Mouse (Mus musculus) MEL (cell line): ENCODE measurements around the gene Sned1. TPM values are rescaled to one million over a fixed set of nuclear protein-coding genes. Genes with fewer than 3 reads are reported as not detected.
A peak's percentile ranks its signal among the peaks of the same experiment; 100 is the strongest.

Experiments
- DNase-seq: peaks from one replicate; pipeline ENCODE4 v3.0.0; 2011; ENCODE audit warnings: low read depth, low spot score
- H3K27ac ChIP-seq: 2 replicates; pipeline ENCODE4 v1.5.1; 2012; ENCODE audit warnings: low read depth, mild to moderate bottlenecking, control low read depth, low read length, moderate library complexity; ENCODE audit not compliant: control insufficient read depth
- H3K27me3 ChIP-seq, 2 experiments: fragments of 150-350 bp in 1 of 2; sonication (generic) in 1 of 2; 2 replicates each; pipeline ENCODE4 v1.6.1; 2012; ENCODE audit warnings: low read length in 2 of 2, mild to moderate bottlenecking in 2 of 2, improper control_type of control experiment in 1 of 2, moderate library complexity in 1 of 2; ENCODE audit not compliant: insufficient read depth in 2 of 2, control insufficient read depth in 1 of 2
- H3K36me3 ChIP-seq, 2 experiments: 2 replicates each; pipeline ENCODE4 v1.6.1; 2012 to 2014; ENCODE audit warnings: low read length in 2 of 2, improper control_type of control experiment in 1 of 2, inconsistent platforms in 1 of 2, mild to moderate bottlenecking in 1 of 2; ENCODE audit not compliant: insufficient read depth in 2 of 2, control insufficient read depth in 1 of 2
- H3K4me1 ChIP-seq, 2 experiments: fragments of 150-350 bp in 1 of 2; sonication (generic) in 1 of 2; 2 replicates each; pipeline ENCODE4 v1.6.1; 2012; ENCODE audit warnings: low read length in 2 of 2, improper control_type of control experiment in 1 of 2, mild to moderate bottlenecking in 1 of 2; ENCODE audit not compliant: insufficient read depth in 2 of 2, control insufficient read depth in 1 of 2
- H3K4me3 ChIP-seq, 2 experiments: fragments of 150-350 bp in 1 of 2; sonication (generic) in 1 of 2; 2 replicates each; pipeline ENCODE4 v1.5.1; 2012; ENCODE audit warnings: low read depth in 2 of 2, low read length in 2 of 2, mild to moderate bottlenecking in 2 of 2, moderate library complexity in 2 of 2, control low read depth in 1 of 2, improper control_type of control experiment in 1 of 2; ENCODE audit not compliant: control insufficient read depth in 1 of 2, insufficient read depth in 1 of 2
- H3K79me2 ChIP-seq: 2 replicates; pipeline ENCODE4 v1.6.1; 2012; ENCODE audit warnings: mild to moderate bottlenecking, low read length, moderate library complexity; ENCODE audit not compliant: control insufficient read depth, poor library complexity, insufficient read depth
- H3K9ac ChIP-seq: 2 replicates; pipeline ENCODE4 v1.6.1; 2012; ENCODE audit warnings: low read depth, mild to moderate bottlenecking, control low read depth, low read length, moderate library complexity; ENCODE audit not compliant: control insufficient read depth, poor library complexity, severe bottlenecking
- H3K9me3 ChIP-seq: fragments of 150-350 bp; sonication (generic); replicated peaks from 2 replicates; pipeline ENCODE4 v1.6.1; 2012; ENCODE audit warnings: mild to moderate bottlenecking, low read length, improper control_type of control experiment, moderate library complexity; ENCODE audit not compliant: insufficient read depth
- BHLHE40 ChIP-seq: IDR thresholded peaks from 2 replicates; pipeline ENCODE4 v1.6.1; 2012; ENCODE audit warnings: low read depth, mild to moderate bottlenecking, inconsistent platforms, low read length, improper control_type of control experiment, borderline replicate concordance
- CTCF ChIP-seq, 3 experiments: IDR thresholded peaks in 2 of 3; conservative IDR thresholded peaks in 1 of 3; 2 replicates each; pipeline ENCODE4 v1.5.1; 2011 to 2012; ENCODE audit warnings: low read length in 3 of 3, low read depth in 2 of 3, mild to moderate bottlenecking in 2 of 3, improper control_type of control experiment in 1 of 3, inconsistent platforms in 1 of 3, mixed read lengths in 1 of 3, moderate library complexity in 1 of 3; ENCODE audit not compliant: control insufficient read depth in 1 of 3, insufficient read depth in 1 of 3, poor library complexity in 1 of 3, severe bottlenecking in 1 of 3
- GABPA ChIP-seq: IDR thresholded peaks from 2 replicates; pipeline ENCODE4 v1.6.1; 2012; ENCODE audit warnings: low read depth, mild to moderate bottlenecking, inconsistent platforms, low read length, improper control_type of control experiment, moderate library complexity
- MAX ChIP-seq: IDR thresholded peaks from 2 replicates; pipeline ENCODE4 v1.6.1; 2011; ENCODE audit warnings: low read length, improper control_type of control experiment
- MYC ChIP-seq: IDR thresholded peaks from 2 replicates; pipeline ENCODE4 v1.6.1; 2011; ENCODE audit warnings: low read depth, mild to moderate bottlenecking, low read length, improper control_type of control experiment, moderate library complexity
- NRF1 ChIP-seq: IDR thresholded peaks from 2 replicates; pipeline ENCODE4 v1.6.1; 2014; ENCODE audit warnings: low read depth, mild to moderate bottlenecking, inconsistent platforms, low read length, improper control_type of control experiment, moderate library complexity; ENCODE audit not compliant: poor library complexity, insufficient read depth, severe bottlenecking
- POLR2AphosphoS2 ChIP-seq: IDR thresholded peaks from 2 replicates; pipeline ENCODE4 v1.6.1; 2011; ENCODE audit warnings: low read length, improper control_type of control experiment
- POLR2AphosphoS5 ChIP-seq: IDR thresholded peaks from 2 replicates; pipeline ENCODE4 v1.6.1; 2012; ENCODE audit warnings: low read depth, borderline replicate concordance, mild to moderate bottlenecking, inconsistent platforms, low read length, moderate library complexity, mixed read lengths
- RAD21 ChIP-seq: IDR thresholded peaks from 2 replicates; pipeline ENCODE4 v1.6.1; 2011; ENCODE audit warnings: mild to moderate bottlenecking, low read depth, low read length, improper control_type of control experiment
- SIN3A ChIP-seq: IDR thresholded peaks from 2 replicates; pipeline ENCODE4 v1.6.1; 2012; ENCODE audit warnings: low read length, improper control_type of control experiment, inconsistent platforms
- TAL1 ChIP-seq: IDR thresholded peaks from 2 replicates; pipeline ENCODE4 v1.6.1; 2012; ENCODE audit warnings: mild to moderate bottlenecking, inconsistent platforms, low read length, moderate library complexity, mixed read lengths
- USF1 ChIP-seq: IDR thresholded peaks from 2 replicates; pipeline ENCODE4 v1.6.1; 2014; ENCODE audit warnings: low read depth, mild to moderate bottlenecking, inconsistent platforms, low read length, improper control_type of control experiment, moderate library complexity
- ZNF384 ChIP-seq: IDR thresholded peaks from 2 replicates; pipeline ENCODE4 v1.6.1; 2012; ENCODE audit warnings: low read depth, mild to moderate bottlenecking, inconsistent platforms, low read length, improper control_type of control experiment
- polyA plus RNA-seq, 2 experiments: library from polyadenylated mRNA; stranded (reverse) in 1 of 2; unstranded in 1 of 2; fragments of >175 nt in 1 of 2; fragments of >200 nt in 1 of 2; gene quantifications; 2 replicates each; pipeline versions ENCODE4 v1.2.1 to v1.2.4; 2012; ENCODE audit warnings: low replicate concordance in 2 of 2, low read depth in 1 of 2; ENCODE audit not compliant: insufficient read length in 2 of 2, insufficient read depth in 1 of 2, missing spikeins in 1 of 2
- total RNA-seq: library from RNA; depleted of rRNA; stranded (reverse); fragments of 300-350 nt; gene quantifications from 2 replicates; pipeline ENCODE4 v1.2.3, GENCODE M21; 2012

Gene Sned1
- total and polyA plus RNA-seq, 3 experiments, result 0.12 to 0.13 TPM; not detected in 1

DNA sequence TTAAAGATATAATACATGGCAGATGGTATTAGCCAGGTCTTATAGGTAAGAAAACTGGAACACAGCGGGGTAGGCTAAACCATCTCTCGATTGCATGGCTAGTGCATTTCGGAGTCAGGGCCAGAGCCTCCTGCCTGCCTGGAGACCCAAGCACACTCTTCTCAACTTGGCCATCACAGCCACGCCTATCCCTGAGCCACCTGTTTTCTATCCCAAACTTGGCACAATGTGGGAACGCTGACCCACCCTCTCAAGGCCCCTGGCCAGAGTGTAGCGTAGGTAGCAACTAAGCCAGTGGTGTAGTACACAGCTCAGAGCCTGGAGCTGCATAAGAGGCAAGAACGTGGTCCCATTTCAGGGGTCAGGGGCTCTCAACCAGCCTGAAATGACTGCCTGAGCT, 20.1 kb downstream of the Sned1 start:
- no peak for DNase-seq
- Histone ChIP-seq H3K4me1 (no peaks in the 10 kb centered on the region), H3K79me2 (no peaks in the 10 kb centered on the region), H3K36me3 (no peaks in the 10 kb centered on the region), H3K27ac (no peak overlapping the region), H3K4me3 (no peak overlapping the region), H3K27me3 (peaks cover 0 to 2% of the 10 kb centered on the region in 2 experiments; a peak in 2 of 4 replicates), H3K9me3 (no peaks in the 10 kb centered on the region), H3K9ac (no peak overlapping the region)
- TF ChIP-seq ZNF384 (no peak), SIN3A (no peak), NRF1 (no peak), GABPA (no peak), BHLHE40 (no peak), RAD21 (no peak), POLR2AphosphoS2 (no peak), MYC (no peak)

DNA sequence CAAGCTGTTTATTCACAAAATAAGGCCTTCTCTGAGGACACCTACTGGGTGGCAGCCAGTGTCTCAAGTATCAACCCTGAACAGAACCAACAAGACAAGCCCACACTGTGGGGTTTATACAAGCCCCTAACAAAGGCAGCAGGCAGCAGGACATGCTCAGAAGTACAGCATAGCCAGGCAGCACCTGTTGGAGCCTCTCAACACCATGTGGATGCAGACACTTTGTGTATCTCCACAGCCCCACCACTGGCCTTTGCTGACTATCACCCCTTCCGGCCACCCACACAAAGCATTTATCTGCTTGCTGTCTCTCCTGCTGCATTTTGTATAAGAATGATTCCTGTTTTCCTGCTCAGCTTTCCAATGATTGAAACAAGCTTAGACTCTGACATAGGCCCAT, 21.9 kb downstream of the Sned1 start:
- Histone ChIP-seq H3K9ac (no peak overlapping the region), H3K36me3 (no peaks in the 10 kb centered on the region), H3K4me3 (no peak overlapping the region), H3K27ac (no peak overlapping the region), H3K27me3 (no peaks in the 10 kb centered on the region; a peak in 1 of 4 replicates), H3K79me2 (no peaks in the 10 kb centered on the region), H3K4me1 (no peaks in the 10 kb centered on the region), H3K9me3 (no peaks in the 10 kb centered on the region)
- no peak for DNase-seq
- TF ChIP-seq POLR2AphosphoS2 (no peak), SIN3A (no peak), TAL1 (no peak), POLR2AphosphoS5 (0 out of 2 replicates have a peak, but pooled peaks have one; percentile 39)

DNA sequence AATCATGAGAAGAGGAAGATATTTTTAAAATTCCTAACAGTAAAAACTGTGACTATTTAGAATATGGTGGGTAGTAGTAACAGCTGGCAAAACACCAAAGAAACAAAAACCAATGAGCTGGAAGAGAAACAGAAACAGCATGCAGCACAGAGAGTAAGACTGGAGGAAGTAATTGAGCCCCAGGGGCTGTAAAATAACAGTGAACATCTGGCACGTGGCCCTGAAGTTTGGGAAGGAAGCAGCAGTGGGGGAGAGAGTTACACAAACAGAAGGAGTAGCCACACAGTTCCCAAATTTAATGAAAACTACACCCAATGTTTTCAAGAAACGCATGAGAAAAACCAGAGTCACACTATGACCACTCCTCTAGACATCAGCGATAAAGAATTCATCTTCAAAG, 31.6 kb downstream of the Sned1 start:
- Histone ChIP-seq H3K36me3 (no peaks in the 10 kb centered on the region; a peak in 1 of 4 replicates), H3K27ac (no peak overlapping the region), H3K79me2 (no peaks in the 10 kb centered on the region), H3K9ac (no peak overlapping the region), H3K9me3 (no peaks in the 10 kb centered on the region), H3K4me3 (no peak overlapping the region), H3K4me1 (peaks cover 0 to 7% of the 10 kb centered on the region in 2 experiments; a peak in 1 of 4 replicates), H3K27me3 (no peaks in the 10 kb centered on the region)
- peak; percentile 29 for DNase-seq
- no peak for TF ChIP-seq CTCF (IDR thresholded peaks at IDR 0.05 in 2 of 3, conservative IDR thresholded peaks at IDR 0.05 in 1 of 3; ENCODE audit: control insufficient read depth in 1 of 3, insufficient read depth in 1 of 3, low read depth in 2 of 3, low read length in 3 of 3, poor library complexity in 1 of 3, severe bottlenecking in 1 of 3)
- TF ChIP-seq USF1, result peak; percentile 52; the same call in 1 of the 2 replicates
- TF ChIP-seq MAX, result peak; percentile 33; the same call in 1 of the 2 replicates
